Mouse (Mus musculus): ENCODE data around the gene Cmah. TPM values are rescaled to one million over a fixed set of nuclear protein-coding genes. Genes with fewer than 3 reads are reported as not detected.

Cmah gene
- total and polyA plus RNA-seq, 3 experiments: 1.4 to 2.2 TPM; not detected in 1

GRCm38 (mm10) chr13:24353004-24353403 is 25.8 kb downstream of the Cmah start:
- H3K4me3 ChIP-seq (ENCODE audit: control insufficient read depth in 1 of 2, insufficient read depth in 1 of 2, low read depth in 2 of 2, low read length in 2 of 2): no peak overlapping the region
- DNase-seq (ENCODE audit: low read depth, low spot score): no peak
- H3K36me3 ChIP-seq (ENCODE audit: control insufficient read depth in 1 of 2, insufficient read depth in 2 of 2, low read length in 2 of 2): no peaks in the 10 kb centered on the region
- no peaks in the 10 kb centered on the region for H3K9me3 ChIP-seq (replicated peaks; ENCODE audit: insufficient read depth, low read length)
- H3K27ac ChIP-seq (ENCODE audit: control insufficient read depth, low read depth, low read length): no peak overlapping the region
- H3K27me3 ChIP-seq (ENCODE audit: control insufficient read depth in 1 of 2, insufficient read depth in 2 of 2, low read length in 2 of 2): peaks cover 0 to 3% of the 10 kb centered on the region in 2 experiments; a peak in 1 of 4 replicates
- H3K9ac ChIP-seq (ENCODE audit: control insufficient read depth, low read depth, low read length, poor library complexity, severe bottlenecking): no peak overlapping the region
- no peaks in the 10 kb centered on the region for H3K4me1 ChIP-seq (ENCODE audit: control insufficient read depth in 1 of 2, insufficient read depth in 2 of 2, low read length in 2 of 2)
- H3K79me2 ChIP-seq (ENCODE audit: control insufficient read depth, insufficient read depth, low read length, poor library complexity): no peaks in the 10 kb centered on the region
- TF ChIP-seq ZMIZ1 (IDR thresholded peaks at IDR 0.05; ENCODE audit: low read depth, low read length) (no peak), BHLHE40 (IDR thresholded peaks at IDR 0.05; ENCODE audit: borderline replicate concordance, low read depth, low read length) (no peak), RCOR1 (IDR thresholded peaks at IDR 0.05; ENCODE audit: low read depth, low read length) (no peak), E2F4 (IDR thresholded peaks at IDR 0.05; ENCODE audit: borderline replicate concordance, low read depth, low read length) (no peak), MYC (IDR thresholded peaks at IDR 0.05; ENCODE audit: low read depth, low read length) (no peak), TBP (IDR thresholded peaks at IDR 0.05; ENCODE audit: low read depth, low read length) (no peak)

DNA sequence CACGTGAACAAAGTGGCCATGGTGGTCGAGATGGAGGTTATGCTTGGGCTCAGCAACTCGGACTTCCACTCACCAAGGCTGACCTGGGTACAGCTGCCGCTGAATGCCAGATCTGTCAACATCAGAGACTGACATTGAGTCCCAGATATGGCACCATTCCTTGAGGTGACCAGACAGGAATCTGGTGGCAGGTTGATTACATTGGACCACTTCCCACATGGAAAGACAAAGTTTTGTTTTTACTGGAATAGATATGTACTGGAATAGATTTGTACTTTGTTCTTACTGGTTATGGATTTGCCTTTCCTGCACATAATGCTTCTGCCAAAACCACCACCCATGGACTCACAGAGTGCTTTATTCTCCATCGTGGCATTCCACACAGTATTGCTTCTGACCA is 27.5 kb downstream of the Cmah start:
- Histone ChIP-seq H3K9ac (ENCODE audit: control insufficient read depth, low read depth, low read length, poor library complexity, severe bottlenecking) (no peak overlapping the region), H3K4me1 (ENCODE audit: control insufficient read depth in 1 of 2, insufficient read depth in 2 of 2, low read length in 2 of 2) (no peaks in the 10 kb centered on the region), H3K79me2 (ENCODE audit: control insufficient read depth, insufficient read depth, low read length, poor library complexity) (no peaks in the 10 kb centered on the region), H3K36me3 (ENCODE audit: control insufficient read depth in 1 of 2, insufficient read depth in 2 of 2, low read length in 2 of 2) (no peaks in the 10 kb centered on the region), H3K27me3 (ENCODE audit: control insufficient read depth in 1 of 2, insufficient read depth in 2 of 2, low read length in 2 of 2) (peaks cover 0 to 3% of the 10 kb centered on the region in 2 experiments; a peak in 1 of 4 replicates), H3K4me3 (ENCODE audit: control insufficient read depth in 1 of 2, insufficient read depth in 1 of 2, low read depth in 2 of 2, low read length in 2 of 2) (no peak overlapping the region), H3K9me3 (replicated peaks; ENCODE audit: insufficient read depth, low read length) (no peaks in the 10 kb centered on the region), H3K27ac (ENCODE audit: control insufficient read depth, low read depth, low read length) (no peak overlapping the region)
- no peak for DNase-seq (ENCODE audit: low read depth, low spot score)
- TF ChIP-seq CHD1 (IDR thresholded peaks at IDR 0.05; ENCODE audit: low read depth, low read length) (no peak), RAD21 (IDR thresholded peaks at IDR 0.05; ENCODE audit: low read depth, low read length) (no peak), MXI1 (IDR thresholded peaks at IDR 0.05; ENCODE audit: low read depth, low read length) (no peak), MAZ (IDR thresholded peaks at IDR 0.05; ENCODE audit: low read depth, low read length) (no peak), ZNF384 (IDR thresholded peaks at IDR 0.05; ENCODE audit: low read depth, low read length) (no peak), ZKSCAN1 (IDR thresholded peaks at IDR 0.05; ENCODE audit: low read depth, low read length) (no peak), POLR2AphosphoS2 (IDR thresholded peaks at IDR 0.05; ENCODE audit: low read length) (no peak), MAX (IDR thresholded peaks at IDR 0.05; ENCODE audit: low read length) (no peak), NELFE (IDR thresholded peaks at IDR 0.05; ENCODE audit: low read depth, low read length) (no peak), BHLHE40 (IDR thresholded peaks at IDR 0.05; ENCODE audit: borderline replicate concordance, low read depth, low read length) (no peak), JUND (IDR thresholded peaks at IDR 0.05; ENCODE audit: low read depth, low read length) (no peak), CTCF (IDR thresholded peaks at IDR 0.05 in 2 of 3, conservative IDR thresholded peaks at IDR 0.05 in 1 of 3; ENCODE audit: control insufficient read depth in 1 of 3, insufficient read depth in 1 of 3, low read depth in 2 of 3, low read length in 3 of 3, poor library complexity in 1 of 3, severe bottlenecking in 1 of 3) (no peak), TBP (IDR thresholded peaks at IDR 0.05; ENCODE audit: low read depth, low read length) (no peak), GATA1 (IDR thresholded peaks at IDR 0.05; ENCODE audit: low read depth, low read length) (no peak), NRF1 (IDR thresholded peaks at IDR 0.05; ENCODE audit: insufficient read depth, low read depth, low read length, poor library complexity, severe bottlenecking) (no peak), USF1 (IDR thresholded peaks at IDR 0.05; ENCODE audit: low read depth, low read length) (no peak), TAL1 (IDR thresholded peaks at IDR 0.05; ENCODE audit: low read length) (no peak), GABPA (IDR thresholded peaks at IDR 0.05; ENCODE audit: low read depth, low read length) (no peak)
